Mouse (Mus musculus) neural tube, embryonic 11.5 days (tissue): Measurements from ENCODE around the gene Gdpgp1. TPM values are rescaled to one million over a fixed set of nuclear protein-coding genes. Genes with fewer than 3 reads are reported as not detected.

ENCODE experiments used
- ATAC-seq: fragments of 200-750 bp; cut with Nextera tagmentation; 2 replicates; pipeline ENCODE4 v1.8.0; 2017; ENCODE audit warnings: moderate number of reproducible peaks, mild to moderate bottlenecking, moderate TSS enrichment, moderate library complexity; ENCODE audit not compliant: insufficient read depth, low FRiP score, low TSS enrichment
- DNase-seq: peaks from one replicate; pipeline ENCODE4 v3.0.0-alpha.2; 2015; ENCODE audit warnings: low spot score
- H3K27ac ChIP-seq: fragments of 300-500 bp; sonication (generic); 2 replicates; pipeline ENCODE4 v1.5.1; 2014; ENCODE audit warnings: low read depth, mild to moderate bottlenecking, low read length
- H3K27me3 ChIP-seq: fragments of 300-500 bp; sonication (generic); 2 replicates; pipeline ENCODE4 v1.6.1; 2014; ENCODE audit warnings: mild to moderate bottlenecking, low read length, mixed read lengths; ENCODE audit not compliant: control insufficient read depth, insufficient read depth
- H3K36me3 ChIP-seq: fragments of 300-500 bp; sonication (generic); 2 replicates; pipeline ENCODE4 v1.6.1; 2014; ENCODE audit warnings: mild to moderate bottlenecking, low read length, moderate library complexity, mixed read lengths; ENCODE audit not compliant: control insufficient read depth, insufficient read depth
- H3K4me1 ChIP-seq: fragments of 300-500 bp; sonication (generic); 2 replicates; pipeline ENCODE4 v1.6.1; 2014; ENCODE audit warnings: low read length, mixed read lengths; ENCODE audit not compliant: control insufficient read depth, insufficient read depth
- H3K4me2 ChIP-seq: fragments of 300-500 bp; sonication (generic); 2 replicates; pipeline ENCODE4 v1.6.1; 2014; ENCODE audit warnings: low read depth, mild to moderate bottlenecking, moderate library complexity
- H3K4me3 ChIP-seq: fragments of 300-500 bp; sonication (generic); 2 replicates; pipeline ENCODE4 v1.5.1; 2014; ENCODE audit warnings: low read depth, low read length
- H3K9ac ChIP-seq: fragments of 300-500 bp; sonication (generic); 2 replicates; pipeline ENCODE4 v1.6.1; 2014; ENCODE audit warnings: mild to moderate bottlenecking, low read length
- H3K9me3 ChIP-seq: fragments of 300-500 bp; sonication (generic); 2 replicates; pipeline ENCODE4 v1.6.1; 2016; ENCODE audit warnings: low read length; ENCODE audit not compliant: control insufficient read depth
- WGBS: fragments of 180-500 bp; shearing (Covaris S2); extraction: QIAGEN DNeasy Blood & Tissue Kit; methylation state at CpG from one replicate; pipeline ENCODE4 v1.1.7; 2014; 5-methylcytosine and 5-hydroxymethylcytosine counted together
- polyA plus RNA-seq: library from polyadenylated mRNA; unstranded; fragments of >200 nt; fragmentation: Nextera tagmentation; extraction: Ambion mirVana; gene quantifications from 2 replicates; pipeline ENCODE4 v1.2.1, GENCODE M21; 2014

Gene Gdpgp1
- polyA plus RNA-seq, 1 experiment from 2014 or later, result 4.9 TPM

DNA sequence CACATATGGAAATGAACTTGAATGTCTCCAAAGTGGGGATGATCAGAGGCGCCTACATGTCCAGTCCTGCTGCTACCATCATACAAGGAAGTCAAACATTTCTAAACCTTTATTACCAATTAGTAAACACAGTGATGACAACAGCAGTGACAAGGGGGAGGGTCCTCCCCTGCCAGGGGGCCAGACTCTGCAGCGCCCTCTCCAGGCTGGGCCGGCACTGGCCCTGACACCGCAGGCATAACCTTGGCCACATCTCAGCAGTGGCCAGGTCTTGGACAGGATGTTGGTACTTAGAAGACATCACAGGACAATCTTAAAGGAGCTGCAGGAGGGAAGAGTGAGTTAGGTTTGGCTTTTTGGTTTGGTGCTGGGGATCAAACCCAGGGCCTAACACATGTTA is 5.6 kb upstream of the Gdpgp1 start:
- no peak overlapping the region for H3K27ac ChIP-seq
- ATAC-seq (no peak), DNase-seq (no peak)
- peaks cover 8% of the 10 kb centered on the region for H3K36me3 ChIP-seq
- H3K4me2 ChIP-seq, result no peak overlapping the region
- no peak overlapping the region for H3K4me3 ChIP-seq
- no peak overlapping the region for H3K9ac ChIP-seq
- H3K9me3 ChIP-seq, result no peaks in the 10 kb centered on the region
- no peaks in the 10 kb centered on the region for H3K27me3 ChIP-seq
- 98% methylated on average over 4 of the region's 4 CpGs for WGBS
- H3K4me1 ChIP-seq, result peaks cover 8% of the 10 kb centered on the region; the same call in 1 of the 2 replicates

DNA sequence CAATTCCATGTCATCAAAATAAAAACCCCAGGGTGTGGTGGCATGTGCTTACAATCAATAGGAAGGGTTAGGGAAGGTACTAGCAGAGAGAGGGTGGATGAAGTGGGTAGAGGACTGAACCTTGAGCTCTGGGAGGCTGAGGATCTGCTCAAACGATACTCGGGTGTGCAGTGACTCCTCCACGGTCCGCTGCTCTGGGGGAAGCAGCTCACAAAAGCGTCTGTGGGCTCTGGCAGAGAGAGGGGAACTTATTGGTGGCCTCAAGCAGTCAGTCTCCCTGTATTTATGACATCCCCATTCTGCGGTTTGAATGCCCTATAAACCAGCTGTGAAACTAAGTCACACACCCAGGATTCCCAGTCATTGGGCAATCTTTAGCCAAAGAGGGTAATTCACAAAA is 2.5 kb upstream of the Gdpgp1 start:
- ATAC-seq (no peak), DNase-seq (no peak)
- Histone ChIP-seq H3K27me3 (no peaks in the 10 kb centered on the region), H3K4me2 (no peak overlapping the region), H3K27ac (no peak overlapping the region), H3K9ac (no peak overlapping the region), H3K4me3 (no peak overlapping the region), H3K4me1 (peaks cover 10% of the 10 kb centered on the region; the same call in 1 of the 2 replicates), H3K9me3 (no peaks in the 10 kb centered on the region), H3K36me3 (peaks cover 6% of the 10 kb centered on the region)
- 25% methylated on average over 6 of the region's 6 CpGs for WGBS

DNA sequence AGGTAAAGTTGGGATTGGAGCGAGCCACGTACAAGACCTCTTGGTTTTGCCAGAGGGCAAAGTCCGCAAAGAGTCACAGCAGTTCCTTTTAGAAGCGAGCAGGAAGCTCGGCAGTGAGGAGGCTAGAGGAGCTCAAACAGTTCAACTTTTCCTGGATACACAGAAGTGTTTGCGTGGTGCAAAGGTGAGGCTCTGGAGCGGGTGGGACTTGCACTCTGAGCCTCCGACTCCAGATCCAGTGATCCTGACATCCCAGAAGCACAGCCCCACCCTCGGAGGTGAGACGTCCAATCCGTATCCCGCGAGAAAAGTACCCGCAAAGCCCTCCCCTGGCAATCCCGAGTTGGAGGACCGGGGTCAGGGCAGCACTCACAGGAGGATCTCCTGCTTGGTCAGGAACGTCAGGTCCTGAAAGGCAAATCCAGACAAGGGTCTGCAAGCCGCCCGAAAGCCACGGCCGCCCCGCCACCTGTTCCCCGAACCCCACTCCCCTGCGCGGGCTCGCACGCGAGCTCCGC is 635 bp upstream of the Gdpgp1 start:
- Histone ChIP-seq H3K36me3 (no peaks in the 10 kb centered on the region), H3K4me3 (peak overlapping the region; percentile 59), H3K27ac (no peak overlapping the region), H3K4me1 (peaks cover 10% of the 10 kb centered on the region; the same call in 1 of the 2 replicates), H3K9ac (peak overlapping the region; percentile 57), H3K9me3 (no peaks in the 10 kb centered on the region), H3K27me3 (no peaks in the 10 kb centered on the region), H3K4me2 (peak overlapping the region; percentile 60)
- ATAC-seq (no peak; the same call in 1 of the 2 replicates), DNase-seq (no peak)
- under 1% methylated on average over 28 of the region's 29 CpGs for WGBS

DNA sequence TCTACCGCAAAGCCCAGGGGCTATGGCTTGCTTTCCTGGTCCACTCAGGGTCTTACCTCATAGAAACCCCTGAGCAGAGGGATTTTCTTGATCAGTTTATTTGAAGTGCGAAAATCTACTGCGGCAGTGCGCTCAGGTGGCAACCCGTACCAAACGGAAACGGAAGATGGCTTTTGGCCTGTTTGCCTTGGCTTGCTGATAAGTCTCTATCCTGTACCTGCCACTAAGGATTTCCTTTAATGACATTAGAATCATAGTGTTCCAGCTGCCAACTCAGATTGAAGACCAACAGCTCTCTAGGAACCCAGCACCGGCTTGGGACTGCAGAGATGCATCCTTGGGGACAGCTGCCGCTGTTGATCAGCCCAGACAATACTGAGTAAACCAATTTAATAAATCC is 1.1 kb downstream of the Gdpgp1 start:
- no peaks in the 10 kb centered on the region; the same call in 1 of the 2 replicates for H3K36me3 ChIP-seq
- WGBS, result 83% methylated on average over 9 of the region's 9 CpGs
- H3K9ac ChIP-seq, result no peak overlapping the region
- H3K4me2 ChIP-seq, result peak overlapping the region; percentile 25; the same call in 1 of the 2 replicates
- DNase-seq (no peak), ATAC-seq (no peak)
- no peak overlapping the region for H3K4me3 ChIP-seq
- H3K9me3 ChIP-seq, result no peaks in the 10 kb centered on the region
- peaks cover 10% of the 10 kb centered on the region; the same call in 1 of the 2 replicates for H3K4me1 ChIP-seq
- H3K27ac ChIP-seq, result no peak overlapping the region
- H3K27me3 ChIP-seq, result no peaks in the 10 kb centered on the region

DNA sequence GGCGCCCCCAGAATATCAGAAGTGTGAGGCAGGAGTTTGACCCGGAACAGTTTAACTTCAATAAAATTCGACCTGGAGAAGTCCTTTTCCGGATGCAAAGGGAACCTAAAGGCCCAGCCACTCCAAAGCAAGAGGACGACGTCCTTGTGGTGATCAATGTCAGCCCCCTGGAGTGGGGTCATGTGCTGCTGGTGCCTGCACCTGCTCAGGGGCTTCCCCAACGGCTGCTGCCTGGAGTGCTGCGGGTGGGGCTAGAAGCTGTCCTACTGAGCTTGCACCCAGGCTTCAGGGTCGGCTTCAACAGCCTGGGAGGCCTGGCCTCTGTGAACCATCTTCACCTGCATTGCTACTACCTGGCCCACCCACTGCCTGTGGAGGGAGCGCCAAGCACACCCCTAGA is 5.9 kb downstream of the Gdpgp1 start:
- Histone ChIP-seq H3K36me3 (no peaks in the 10 kb centered on the region; the same call in none of the 2 replicates), H3K27me3 (no peaks in the 10 kb centered on the region), H3K4me3 (no peak overlapping the region), H3K4me2 (no peak overlapping the region), H3K27ac (no peak overlapping the region), H3K4me1 (no peaks in the 10 kb centered on the region), H3K9ac (no peak overlapping the region), H3K9me3 (no peaks in the 10 kb centered on the region)
- no peak for ATAC-seq
- DNase-seq, result no peak
- 90% methylated on average over 10 of the region's 10 CpGs for WGBS

DNA sequence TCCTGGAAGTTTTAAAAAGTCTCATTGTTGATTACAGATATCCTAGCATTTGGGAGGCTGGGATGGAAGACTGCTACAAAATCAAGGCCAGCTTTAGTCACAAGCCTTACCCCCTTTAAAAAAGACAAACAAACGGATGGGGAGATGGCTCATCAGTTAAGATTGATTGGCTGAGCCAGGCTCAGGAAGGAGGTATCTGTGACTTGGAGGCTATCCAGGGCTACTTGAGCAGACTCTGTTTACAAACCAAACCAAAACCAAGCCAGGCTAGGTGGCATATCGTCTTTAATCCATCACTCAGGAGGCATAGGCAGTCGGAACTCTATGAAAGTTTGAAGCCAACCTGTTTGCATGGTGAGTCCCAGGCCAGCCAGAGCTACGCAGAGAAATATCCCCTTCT is 9.0 kb downstream of the Gdpgp1 start:
- Histone ChIP-seq H3K27ac (no peak overlapping the region), H3K9me3 (no peaks in the 10 kb centered on the region; the same call in 1 of the 2 replicates), H3K4me3 (no peak overlapping the region), H3K9ac (no peak overlapping the region), H3K27me3 (no peaks in the 10 kb centered on the region), H3K36me3 (no peaks in the 10 kb centered on the region; the same call in none of the 2 replicates), H3K4me1 (no peaks in the 10 kb centered on the region), H3K4me2 (no peak overlapping the region)
- 86% methylated on average over 4 of the region's 4 CpGs for WGBS
- DNase-seq (no peak), ATAC-seq (no peak)

DNA sequence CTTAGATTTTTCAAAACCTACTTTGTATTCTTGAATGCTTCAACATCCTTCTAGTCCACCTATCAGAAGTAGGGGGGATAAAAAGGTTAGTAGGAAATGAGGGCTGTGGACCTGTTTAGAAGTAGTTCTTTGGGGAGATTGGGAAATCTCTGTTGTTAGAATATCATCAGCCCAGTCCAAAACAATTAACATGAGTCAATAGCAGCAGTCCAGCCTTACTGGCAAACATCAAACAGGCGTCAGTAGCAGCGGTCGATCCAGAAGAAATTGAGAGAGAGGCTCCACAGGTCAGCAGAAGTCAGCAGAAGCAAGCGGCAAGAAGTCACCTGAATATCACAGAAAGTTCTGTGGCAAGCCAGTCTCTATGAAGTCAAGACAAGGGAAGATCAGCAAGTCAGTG is 12.2 kb downstream of the Gdpgp1 start:
- no peak overlapping the region for H3K4me3 ChIP-seq
- H3K9me3 ChIP-seq, result no peaks in the 10 kb centered on the region; the same call in 1 of the 2 replicates
- no peak overlapping the region for H3K4me2 ChIP-seq
- H3K27ac ChIP-seq, result no peak overlapping the region
- H3K9ac ChIP-seq, result no peak overlapping the region
- DNase-seq, result no peak
- no peaks in the 10 kb centered on the region for H3K27me3 ChIP-seq
- H3K36me3 ChIP-seq, result no peaks in the 10 kb centered on the region
- no peaks in the 10 kb centered on the region for H3K4me1 ChIP-seq
- WGBS, result 97% methylated on average over 4 of the region's 4 CpGs
- ATAC-seq, result no peak

DNA sequence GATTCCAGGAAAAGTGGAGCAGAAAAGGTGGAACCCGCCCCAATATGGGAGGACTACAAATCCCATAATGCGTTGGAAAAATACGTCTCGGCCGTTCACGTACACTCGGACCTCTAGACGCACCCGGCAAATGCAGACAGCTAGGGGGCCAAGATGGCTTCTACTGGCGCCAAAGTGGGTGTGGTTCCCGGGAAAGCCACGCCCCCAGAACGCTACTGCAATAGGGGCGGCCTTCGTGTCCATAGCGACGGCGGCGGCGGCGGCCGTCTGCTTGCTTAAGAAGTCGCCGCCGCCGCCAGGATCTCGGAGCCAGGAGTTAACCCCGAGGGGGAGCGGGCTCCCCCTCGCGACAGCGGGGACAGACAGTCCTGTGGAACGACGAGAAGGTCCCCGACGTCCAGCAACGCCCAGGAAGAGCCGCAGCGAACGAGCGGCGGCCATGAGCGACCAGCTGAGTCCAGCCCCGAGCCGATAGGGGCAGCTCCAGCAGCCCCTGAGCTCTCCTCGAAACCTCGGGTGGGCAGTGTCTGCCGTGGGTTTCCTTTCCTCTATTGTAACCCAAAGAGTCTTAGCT is 13.6 kb downstream of the Gdpgp1 start, which contains the start of gene Ttll13:
Gene Ttll13, plus strand, starts transcription at position 229 of the 574 bp plus-strand sequence.
- no peaks in the 10 kb centered on the region for H3K4me1 ChIP-seq
- DNase-seq (peak; percentile 98), ATAC-seq (peak; percentile 94)
- H3K27me3 ChIP-seq, result no peaks in the 10 kb centered on the region
- WGBS, result 0% methylated on average over 48 of the region's 48 CpGs
- no peaks in the 10 kb centered on the region for H3K36me3 ChIP-seq
- H3K9me3 ChIP-seq, result no peaks in the 10 kb centered on the region; the same call in 1 of the 2 replicates
- peak within 1 kb of the TSS; percentile 32 for H3K4me2 ChIP-seq
- peak within 1 kb of the TSS; percentile 28; the same call in 1 of the 2 replicates for H3K27ac ChIP-seq
- peak within 1 kb of the TSS; percentile 46 for H3K4me3 ChIP-seq
- H3K9ac ChIP-seq, result peak within 1 kb of the TSS; percentile 41

DNA sequence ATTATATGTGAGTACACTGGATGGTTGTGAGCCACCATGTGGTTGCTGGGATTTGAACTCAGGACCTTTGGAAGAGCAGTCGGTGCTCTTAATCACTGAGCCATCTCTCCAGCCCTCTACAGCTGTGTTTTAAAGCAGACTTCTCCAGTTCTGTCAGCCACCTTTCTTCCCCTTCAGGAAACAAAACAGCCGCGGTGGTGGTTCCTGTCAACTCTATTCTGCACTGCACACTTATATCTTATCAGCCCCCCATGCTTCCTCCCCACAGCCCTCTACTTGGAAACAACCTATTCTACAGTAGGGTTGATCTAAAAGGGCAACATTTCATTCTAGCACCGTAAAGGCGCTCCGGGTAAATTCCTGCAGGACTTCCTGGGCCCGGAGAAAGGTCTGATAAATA is 14.2 kb downstream of the Gdpgp1 start:
- Histone ChIP-seq H3K27me3 (no peaks in the 10 kb centered on the region), H3K9ac (peak overlapping the region; percentile 41; the same call in 1 of the 2 replicates), H3K36me3 (no peaks in the 10 kb centered on the region), H3K4me2 (peak overlapping the region; percentile 32), H3K9me3 (no peaks in the 10 kb centered on the region; the same call in 1 of the 2 replicates), H3K27ac (no peak overlapping the region), H3K4me3 (peak overlapping the region; percentile 46), H3K4me1 (no peaks in the 10 kb centered on the region)
- ATAC-seq (no peak), DNase-seq (no peak)
- WGBS, result 66% methylated on average over 7 of the region's 7 CpGs
